In the genomic region with DNA sequence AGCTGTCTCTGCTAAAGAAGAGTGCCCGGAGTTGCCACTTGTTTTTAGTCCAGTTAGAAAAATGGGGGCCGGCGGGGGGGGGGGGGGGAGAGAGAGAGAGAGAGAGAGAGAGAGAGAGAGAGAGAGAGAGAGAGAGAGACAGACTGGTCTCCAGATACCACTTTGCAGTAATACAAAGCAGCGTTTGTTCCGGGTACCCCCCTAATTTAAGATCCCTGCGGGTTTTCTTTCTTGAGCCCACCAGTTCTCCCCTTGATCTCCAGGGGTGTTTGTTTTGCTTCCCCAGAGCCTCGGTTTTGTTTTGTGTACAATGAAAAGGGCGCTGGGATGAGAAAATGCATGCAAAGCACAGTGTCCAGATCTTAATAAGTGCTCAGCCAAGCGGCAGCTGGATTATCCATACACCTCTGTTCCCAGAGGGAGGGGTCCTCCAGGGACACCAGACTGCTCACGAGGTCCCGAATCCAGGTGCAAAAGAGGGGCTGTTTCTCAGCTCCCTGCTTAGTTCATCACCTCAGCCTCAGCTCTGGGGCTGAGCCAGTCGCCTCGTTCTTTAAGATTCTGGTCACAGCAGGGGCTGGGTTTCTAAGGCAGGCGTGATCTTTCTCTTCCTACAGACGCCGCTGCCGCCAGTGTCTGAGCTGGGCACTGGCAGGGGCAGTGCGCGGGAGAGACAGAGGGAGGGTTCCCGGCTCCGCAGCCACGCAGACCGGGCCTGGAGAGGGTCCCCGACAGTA, we compare ENCODE assay signal across 9 mouse cellular contexts. TPM values are rescaled to one million over a fixed set of nuclear protein-coding genes. Genes with fewer than 3 reads are reported as not detected.
DNase-seq lines count a peak whose midpoint lies in the region; ATAC-seq lines count a peak whose summit lies in the region.
"Had no signal": no experiment of that assay in that cellular context is flagged by ENCODE, and none has a peak within 500 bp of the region (broad histone marks: within the 10 kb centered on the region; RNA-seq: fewer than 3 reads in every experiment).

TSS of gene Frmpd3 (plus strand) at position 608 of the 737 bp plus-strand sequence.

- no peak for ATAC-seq in liver, embryonic 11.5 days (replicated peaks; ENCODE audit: low FRiP score)
- peak; percentile 89 for ATAC-seq in hindbrain, embryonic 12.5 days (ENCODE audit: low FRiP score)
- peak; percentile 59; the same call in 1 of the 2 replicates for ATAC-seq in limb, embryonic 13.5 days (ENCODE audit: low FRiP score, low read depth)
- ATAC-seq in stomach, embryonic 15.5 days (ENCODE audit: insufficient read depth, low FRiP score, low read depth), result peak; percentile 35; the same call in 1 of the 2 replicates

- H3K27ac ChIP-seq in liver, embryonic 11.5 days (ENCODE audit: low read depth, low read length), result no peak within 1 kb of the TSS
- peak within 1 kb of the TSS; percentile 44; the same call in 1 of the 2 replicates for H3K27ac ChIP-seq in hindbrain, embryonic 12.5 days
- H3K27ac ChIP-seq in limb, embryonic 13.5 days, result no peak within 1 kb of the TSS
- no peak within 1 kb of the TSS for H3K27ac ChIP-seq in stomach, embryonic 15.5 days

- H3K4me1 ChIP-seq in liver, embryonic 11.5 days (replicated peaks; ENCODE audit: control insufficient read depth, insufficient read depth, low read length), result no peaks in the 10 kb centered on the region
- H3K4me1 ChIP-seq in hindbrain, embryonic 12.5 days, result 0 out of 2 replicates have a peak, but pooled peaks cover 2% of the 10 kb centered on the region
- H3K4me1 ChIP-seq in limb, embryonic 13.5 days, result no peaks in the 10 kb centered on the region
- no peaks in the 10 kb centered on the region for H3K4me1 ChIP-seq in stomach, embryonic 15.5 days

- peak; percentile 7 for DNase-seq in adrenal gland, postnatal 14 days
- DNase-seq in adrenal gland, adult 18-20 months (ENCODE audit: low spot score in 2 of 2), result no peak
- DNase-seq in liver, embryonic 11.5 days (ENCODE audit: low spot score), result peak; percentile 31
- no peak for DNase-seq in liver
- no peak for DNase-seq in thymus, postnatal 10 days (ENCODE audit: low spot score in 2 of 2)

- H3K4me2 ChIP-seq in liver, embryonic 11.5 days, result peak within 1 kb of the TSS; percentile 55
- H3K4me2 ChIP-seq in hindbrain, embryonic 12.5 days (replicated peaks), result peak within 1 kb of the TSS; percentile 65
- peak within 1 kb of the TSS; percentile 71 for H3K4me2 ChIP-seq in limb, embryonic 13.5 days (replicated peaks)
- peak within 1 kb of the TSS; percentile 69 for H3K4me2 ChIP-seq in stomach, embryonic 15.5 days

- H3K9ac ChIP-seq in liver, embryonic 11.5 days (ENCODE audit: low read depth, low read length), result no peak within 1 kb of the TSS
- peak within 1 kb of the TSS; percentile 45 for H3K9ac ChIP-seq in hindbrain, embryonic 12.5 days
- H3K9ac ChIP-seq in limb, embryonic 13.5 days, result peak within 1 kb of the TSS; percentile 53
- no peak within 1 kb of the TSS for H3K9ac ChIP-seq in stomach, embryonic 15.5 days

- H3K27me3 ChIP-seq in liver, embryonic 11.5 days (replicated peaks; ENCODE audit: control insufficient read depth, insufficient read depth, low read length), result peaks cover 42% of the 10 kb centered on the region
- H3K27me3 ChIP-seq in hindbrain, embryonic 12.5 days, result peaks cover 61% of the 10 kb centered on the region
- peaks cover 73% of the 10 kb centered on the region for H3K27me3 ChIP-seq in limb, embryonic 13.5 days
- peaks cover 24% of the 10 kb centered on the region for H3K27me3 ChIP-seq in stomach, embryonic 15.5 days (replicated peaks)

- H3K9me3 ChIP-seq in liver, embryonic 11.5 days (ENCODE audit: control insufficient read depth, low read length), result no peaks in the 10 kb centered on the region
- H3K9me3 ChIP-seq in hindbrain, embryonic 12.5 days (replicated peaks), result no peaks in the 10 kb centered on the region
- H3K9me3 ChIP-seq in limb, embryonic 13.5 days, result no peaks in the 10 kb centered on the region
- no peaks in the 10 kb centered on the region for H3K9me3 ChIP-seq in stomach, embryonic 15.5 days

- H3K36me3 ChIP-seq in liver, embryonic 11.5 days (ENCODE audit: control insufficient read depth, insufficient read depth, low read length), result no peaks in the 10 kb centered on the region
- no peaks in the 10 kb centered on the region for H3K36me3 ChIP-seq in hindbrain, embryonic 12.5 days
- H3K36me3 ChIP-seq in limb, embryonic 13.5 days, result no peaks in the 10 kb centered on the region
- H3K36me3 ChIP-seq in stomach, embryonic 15.5 days, result no peaks in the 10 kb centered on the region

- peak within 1 kb of the TSS; percentile 27; the same call in 1 of the 2 replicates for H3K4me3 ChIP-seq in liver, embryonic 11.5 days (ENCODE audit: low read depth, low read length)
- peak within 1 kb of the TSS; percentile 35 for H3K4me3 ChIP-seq in hindbrain, embryonic 12.5 days
- H3K4me3 ChIP-seq in limb, embryonic 13.5 days, result peak within 1 kb of the TSS; percentile 42
- H3K4me3 ChIP-seq in stomach, embryonic 15.5 days (replicated peaks), result peak within 1 kb of the TSS; percentile 36

- WGBS in liver, embryonic 11.5 days, result 13% methylated on average over 23 of the region's 24 CpGs
- 19% methylated on average over 23 of the region's 24 CpGs for WGBS in hindbrain, embryonic 12.5 days
- 20% methylated on average over 23 of the region's 24 CpGs for WGBS in limb, embryonic 13.5 days
- WGBS in stomach, embryonic 15.5 days, result 15% methylated on average over 22 of the region's 24 CpGs

RNA-seq across cellular contexts. Expression of gene Frmpd3, which starts in this region (rescaled TPM):
- 0.15 and 0.19 TPM in 2 replicates for total RNA-seq in adrenal gland, postnatal 14 days (2021)
- under 1 TPM in 1 of 2 experiments, not detected in 1; 0.03 TPM for total RNA-seq in adrenal gland, adult 18-20 months (2021)
- polyA plus RNA-seq in liver, embryonic 11.5 days (2014; fragmentation: Nextera tagmentation; extraction: Ambion mirVana), result 0.03 and 0.15 TPM in 2 replicates
- polyA plus RNA-seq in hindbrain, embryonic 12.5 days (2016; fragmentation: Nextera tagmentation; extraction: Ambion mirVana), result 2.1 and 2.7 TPM in 2 replicates
- 0.27 and 0.32 TPM in 2 replicates for polyA plus RNA-seq in limb, embryonic 13.5 days (2015; fragmentation: Nextera tagmentation; extraction: Ambion mirVana)
- 0.10 TPM in 1 of 2 replicates, not detected in the other for polyA plus RNA-seq in stomach, embryonic 15.5 days (2015; fragmentation: Nextera tagmentation; extraction: Ambion mirVana)
- total RNA-seq: common myeloid progenitor, adult 5-6 weeks had no signal

Comparison
In these comparisons a context has a peak if more than half of its experiments do, and no peak if none do; other contexts are left out.
1. Peak in DNase-seq in adrenal gland, postnatal 14 days; RNA of the gene not detected or under 1 TPM.
2. Peak in DNase-seq, H3K4me3 ChIP-seq and H3K4me2 ChIP-seq in liver, embryonic 11.5 days; RNA of the gene not detected or under 1 TPM.
3. Peak in ATAC-seq, H3K4me3 ChIP-seq, H3K9ac ChIP-seq and H3K4me2 ChIP-seq in limb, embryonic 13.5 days; RNA of the gene not detected or under 1 TPM.
4. Peak in ATAC-seq, H3K4me3 ChIP-seq and H3K4me2 ChIP-seq in stomach, embryonic 15.5 days; RNA of the gene not detected or under 1 TPM.